Mouse (Mus musculus): ENCODE data around the gene Usp49. TPM values are rescaled to one million over a fixed set of nuclear protein-coding genes. Genes with fewer than 3 reads are reported as not detected.

Gene Usp49
- polyA plus RNA-seq, 1 experiment from 2014 or later = 4.0 TPM

DNA sequence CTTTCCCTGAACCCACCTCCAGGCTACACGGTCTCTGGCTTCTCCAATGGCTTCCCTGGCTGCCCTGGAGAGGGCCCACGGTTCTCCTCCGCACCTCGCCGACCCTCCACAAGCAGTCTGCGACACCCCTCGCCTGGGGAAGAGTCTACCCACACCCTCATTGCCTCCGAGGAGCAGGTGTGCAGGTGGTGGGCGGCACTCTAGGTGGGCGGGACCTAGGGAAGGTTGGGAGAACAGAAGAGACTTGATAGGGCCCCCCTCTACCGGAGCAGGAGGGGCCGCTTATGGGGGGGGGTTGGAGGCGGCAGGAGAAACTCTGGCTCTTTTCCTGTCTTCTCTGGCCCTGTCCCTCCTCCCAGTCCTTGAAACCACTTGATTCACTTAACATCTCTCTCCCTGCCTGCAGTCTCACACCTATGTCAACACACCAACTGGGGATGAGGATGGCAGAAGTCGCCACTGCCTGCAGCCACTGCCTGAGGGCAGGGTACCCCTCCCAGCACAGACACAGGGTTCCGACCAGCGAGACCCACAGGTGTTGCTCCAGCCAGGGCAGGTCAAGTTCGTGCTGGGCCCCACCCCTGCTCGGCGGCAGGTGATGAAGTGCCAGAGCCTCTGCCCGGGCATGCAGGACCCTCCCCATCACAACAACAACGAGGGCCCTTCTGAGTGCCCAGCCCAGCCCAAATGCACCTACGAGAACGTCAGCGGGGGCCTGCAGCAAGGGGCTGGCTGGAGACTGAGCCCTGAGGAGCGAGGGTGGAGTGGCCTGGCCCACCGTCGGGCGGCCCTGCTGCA lies 72.3 kb downstream of the Usp49 start:
- H3K36me3 ChIP-seq = peaks cover 52% of the 10 kb centered on the region

DNA sequence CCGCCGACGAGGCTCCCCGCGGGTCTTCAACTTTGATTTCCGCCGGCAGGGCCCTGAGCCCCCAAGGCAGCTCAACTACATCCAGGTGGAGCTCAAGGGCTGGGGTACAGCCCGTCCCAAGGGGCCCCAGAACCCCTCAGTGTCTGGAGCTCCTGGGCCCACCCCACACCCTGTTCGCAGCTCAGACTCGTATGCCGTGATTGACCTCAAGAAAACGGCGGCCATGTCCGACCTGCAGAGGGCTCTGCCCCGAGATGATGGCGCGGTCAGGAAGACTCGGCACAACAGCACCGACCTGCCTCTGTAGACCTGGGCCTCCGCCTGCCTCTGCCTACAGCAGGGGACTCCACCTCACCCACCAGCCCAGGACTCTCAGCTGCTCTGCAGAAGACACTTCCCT lies 73.1 kb downstream of the Usp49 start:
- Histone ChIP-seq H3K4me1 (peaks cover 17% of the 10 kb centered on the region), H3K9me3 (no peaks in the 10 kb centered on the region), H3K36me3 (peaks cover 48% of the 10 kb centered on the region), H3K4me2 (no peak overlapping the region), H3K27me3 (peaks cover 11% of the 10 kb centered on the region), H3K4me3 (no peak overlapping the region), H3K27ac (no peak overlapping the region), H3K9ac (no peak overlapping the region)
- WGBS = 35% methylated on average over 20 of the region's 20 CpGs
- no peak for ATAC-seq (ENCODE audit: insufficient number of reproducible peaks, low FRiP score, low TSS enrichment, low read depth)

More for the DNA sequence above, 72.3 kb downstream of the Usp49 start:
- H3K4me1 ChIP-seq = peaks cover 17% of the 10 kb centered on the region
- no peak overlapping the region for H3K27ac ChIP-seq
- WGBS = 34% methylated on average over 28 of the region's 28 CpGs
- no peaks in the 10 kb centered on the region for H3K9me3 ChIP-seq
- no peak overlapping the region for H3K4me3 ChIP-seq
- ATAC-seq (ENCODE audit: insufficient number of reproducible peaks, low FRiP score, low TSS enrichment, low read depth) = no peak
- no peak overlapping the region for H3K9ac ChIP-seq
- 0 out of 2 replicates have a peak overlapping the region, but pooled peaks have one; percentile 10 for H3K4me2 ChIP-seq
- peaks cover 11% of the 10 kb centered on the region for H3K27me3 ChIP-seq

GRCm38 (mm10) chr17:47704692-47705091 lies 74.2 kb downstream of the Usp49 start:
- no peak for ATAC-seq (ENCODE audit: insufficient number of reproducible peaks, low FRiP score, low TSS enrichment, low read depth)
- Histone ChIP-seq H3K4me2 (no peak overlapping the region), H3K36me3 (peaks cover 40% of the 10 kb centered on the region), H3K4me3 (no peak overlapping the region), H3K4me1 (peaks cover 17% of the 10 kb centered on the region), H3K27ac (no peak overlapping the region), H3K9me3 (no peaks in the 10 kb centered on the region), H3K9ac (no peak overlapping the region), H3K27me3 (peaks cover 11% of the 10 kb centered on the region)
- WGBS = 76% methylated on average over 4 of the region's 4 CpGs

- H3K4me2 ChIP-seq = no peak overlapping the region
- H3K27me3 ChIP-seq = peaks cover 11% of the 10 kb centered on the region
- no peak overlapping the region for H3K9ac ChIP-seq
- peaks cover 17% of the 10 kb centered on the region for H3K4me1 ChIP-seq
- H3K4me3 ChIP-seq = no peak overlapping the region
- 50% methylated on average over 1 of the region's 1 CpGs for WGBS
- H3K9me3 ChIP-seq = no peaks in the 10 kb centered on the region
- H3K36me3 ChIP-seq = peaks cover 28% of the 10 kb centered on the region
- no peak overlapping the region for H3K27ac ChIP-seq
- no peak for ATAC-seq (ENCODE audit: insufficient number of reproducible peaks, low FRiP score, low TSS enrichment, low read depth)
Measured at GRCm38 (mm10) chr17:47706196-47706595, 75.7 kb downstream of the Usp49 start.

GRCm38 (mm10) chr17:47707961-47708360 lies 77.5 kb downstream of the Usp49 start:
- Histone ChIP-seq H3K36me3 (peaks cover 11% of the 10 kb centered on the region), H3K27me3 (peaks cover 3% of the 10 kb centered on the region), H3K4me1 (peaks cover 9% of the 10 kb centered on the region), H3K9ac (no peak overlapping the region), H3K4me3 (no peak overlapping the region), H3K9me3 (no peaks in the 10 kb centered on the region), H3K4me2 (no peak overlapping the region), H3K27ac (no peak overlapping the region)
- ATAC-seq (ENCODE audit: insufficient number of reproducible peaks, low FRiP score, low TSS enrichment, low read depth) = no peak
- 83% methylated on average over 3 of the region's 3 CpGs for WGBS

DNA sequence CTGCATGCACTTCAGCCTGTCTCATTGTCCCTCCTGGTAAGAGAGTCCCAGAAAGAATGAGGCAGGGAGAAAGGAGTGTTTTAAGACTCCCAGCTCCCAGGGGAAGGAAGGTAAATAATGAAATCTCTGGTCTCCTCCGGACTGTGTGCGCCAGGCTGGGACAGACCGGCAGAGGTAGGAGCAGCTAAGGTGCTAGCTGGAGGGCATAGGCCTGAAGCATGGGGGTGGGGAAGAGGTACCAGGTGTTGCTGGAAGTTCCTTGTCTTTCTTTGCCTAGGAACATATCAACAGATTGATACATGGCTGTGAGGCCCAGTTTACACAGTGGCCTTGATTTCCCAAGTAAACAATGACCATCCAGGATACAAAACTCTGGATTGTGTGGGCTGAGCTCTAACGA lies 78.5 kb downstream of the Usp49 start:
- ATAC-seq (ENCODE audit: insufficient number of reproducible peaks, low FRiP score, low TSS enrichment, low read depth) = no peak
- no peaks in the 10 kb centered on the region for H3K27me3 ChIP-seq
- 74% methylated on average over 4 of the region's 4 CpGs for WGBS

GRCm38 (mm10) chr17:47710036-47710435 lies 79.5 kb downstream of the Usp49 start:
- H3K4me1 ChIP-seq = 0 out of 2 replicates have a peak, but pooled peaks cover 3% of the 10 kb centered on the region
- H3K4me2 ChIP-seq = no peak overlapping the region
- H3K27ac ChIP-seq = no peak overlapping the region
- 0 out of 2 replicates have a peak, but pooled peaks cover under 1% of the 10 kb centered on the region for H3K36me3 ChIP-seq
- H3K4me3 ChIP-seq = no peak overlapping the region
- no peak for ATAC-seq (ENCODE audit: insufficient number of reproducible peaks, low FRiP score, low TSS enrichment, low read depth)
- no peaks in the 10 kb centered on the region for H3K9me3 ChIP-seq
- WGBS = 65% methylated on average over 3 of the region's 3 CpGs
- no peak overlapping the region for H3K9ac ChIP-seq
- no peaks in the 10 kb centered on the region for H3K27me3 ChIP-seq

More for the DNA sequence above, 78.5 kb downstream of the Usp49 start:
- Histone ChIP-seq H3K4me3 (no peak overlapping the region), H3K4me2 (no peak overlapping the region), H3K9me3 (no peaks in the 10 kb centered on the region), H3K9ac (no peak overlapping the region), H3K4me1 (0 out of 2 replicates have a peak, but pooled peaks cover 3% of the 10 kb centered on the region), H3K36me3 (peaks cover 5% of the 10 kb centered on the region; the same call in 1 of the 2 replicates), H3K27ac (no peak overlapping the region)

- Histone ChIP-seq H3K9ac (no peak overlapping the region), H3K4me2 (no peak overlapping the region), H3K36me3 (no peaks in the 10 kb centered on the region), H3K4me1 (0 out of 2 replicates have a peak, but pooled peaks cover under 1% of the 10 kb centered on the region), H3K27ac (no peak overlapping the region), H3K9me3 (no peaks in the 10 kb centered on the region), H3K4me3 (no peak overlapping the region), H3K27me3 (no peaks in the 10 kb centered on the region)
- ATAC-seq (ENCODE audit: insufficient number of reproducible peaks, low FRiP score, low TSS enrichment, low read depth) = no peak
- WGBS = 59% methylated on average over 6 of the region's 6 CpGs
Measured at GRCm38 (mm10) chr17:47711883-47712282, 81.4 kb downstream of the Usp49 start.

GRCm38 (mm10) chr17:47712889-47713571 lies 82.5 kb downstream of the Usp49 start:
- Histone ChIP-seq H3K27ac (no peak overlapping the region), H3K4me3 (no peak overlapping the region), H3K9ac (no peak overlapping the region), H3K4me2 (no peak overlapping the region), H3K9me3 (no peaks in the 10 kb centered on the region), H3K27me3 (no peaks in the 10 kb centered on the region), H3K36me3 (no peaks in the 10 kb centered on the region), H3K4me1 (no peaks in the 10 kb centered on the region)
- 59% methylated on average over 9 of the region's 22 CpGs for WGBS
- no peak for ATAC-seq (ENCODE audit: insufficient number of reproducible peaks, low FRiP score, low TSS enrichment, low read depth)

DNA sequence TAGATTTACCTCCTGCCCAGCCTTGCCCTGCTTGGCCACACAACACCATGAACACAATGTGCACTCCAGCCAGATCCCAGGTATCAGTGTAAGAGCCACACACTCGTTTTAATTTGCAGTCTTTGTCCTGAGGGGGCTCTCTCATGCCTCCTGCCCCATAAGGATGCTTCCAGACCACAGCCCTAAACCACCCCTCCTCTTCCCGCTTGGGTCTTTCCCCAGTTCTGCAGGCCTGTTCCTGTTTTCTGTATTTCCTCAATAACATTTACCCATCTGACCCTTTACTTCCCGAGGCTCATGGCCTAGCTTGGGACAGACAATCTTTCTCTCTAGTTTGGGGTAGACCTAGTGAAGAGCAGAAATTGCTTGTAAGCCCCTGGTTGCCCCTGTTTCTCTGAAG lies 84.5 kb downstream of the Usp49 start:
- no peak for ATAC-seq (ENCODE audit: insufficient number of reproducible peaks, low FRiP score, low TSS enrichment, low read depth)
- WGBS = 52% methylated on average over 3 of the region's 3 CpGs

DNA sequence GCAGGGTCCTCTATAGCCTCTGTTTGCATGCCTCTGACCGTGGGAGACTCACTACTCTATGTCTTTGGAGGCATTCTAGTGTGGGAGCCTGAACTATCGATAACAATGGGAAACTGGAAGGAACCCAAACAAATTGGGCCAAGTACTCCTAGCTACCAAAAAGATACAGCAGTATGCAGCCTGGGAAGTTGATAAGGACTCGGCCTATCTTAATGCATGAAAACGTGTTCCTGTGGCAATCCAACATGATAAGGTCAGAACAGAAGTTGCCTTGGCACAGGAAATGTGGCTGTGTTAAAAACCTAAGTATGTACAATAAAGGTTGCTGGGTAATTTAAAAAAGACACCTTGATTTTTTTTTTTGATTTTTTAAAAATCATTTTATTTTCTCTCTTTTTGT lies 90.7 kb downstream of the Usp49 start:
- no peaks in the 10 kb centered on the region for H3K27me3 ChIP-seq
- WGBS = 85% methylated on average over 4 of the region's 4 CpGs
- H3K4me1 ChIP-seq = no peaks in the 10 kb centered on the region
- H3K4me3 ChIP-seq = no peak overlapping the region
- no peak overlapping the region for H3K4me2 ChIP-seq
- no peak for ATAC-seq (ENCODE audit: insufficient number of reproducible peaks, low FRiP score, low TSS enrichment, low read depth)
- H3K27ac ChIP-seq = no peak overlapping the region
- H3K9ac ChIP-seq = no peak overlapping the region
- no peaks in the 10 kb centered on the region for H3K9me3 ChIP-seq
- H3K36me3 ChIP-seq = no peaks in the 10 kb centered on the region

More for the DNA sequence above, 84.5 kb downstream of the Usp49 start:
- Histone ChIP-seq H3K36me3 (no peaks in the 10 kb centered on the region), H3K4me3 (no peak overlapping the region), H3K4me2 (no peak overlapping the region), H3K9me3 (no peaks in the 10 kb centered on the region), H3K4me1 (no peaks in the 10 kb centered on the region), H3K27me3 (no peaks in the 10 kb centered on the region), H3K9ac (no peak overlapping the region), H3K27ac (no peak overlapping the region)

- Histone ChIP-seq H3K4me3 (no peak within 1 kb of the TSS), H3K9me3 (no peaks in the 10 kb centered on the region), H3K4me1 (no peaks in the 10 kb centered on the region), H3K36me3 (no peaks in the 10 kb centered on the region), H3K4me2 (no peak within 1 kb of the TSS), H3K27me3 (no peaks in the 10 kb centered on the region), H3K9ac (no peak within 1 kb of the TSS), H3K27ac (no peak within 1 kb of the TSS)
- 70% methylated on average over 11 of the region's 11 CpGs for WGBS
- no peak for ATAC-seq (ENCODE audit: insufficient number of reproducible peaks, low FRiP score, low TSS enrichment, low read depth)
Measured at GRCm38 (mm10) chr17:47726566-47726965, 96.1 kb downstream of the Usp49 start, which contains the start of gene Pgc. Gene Pgc (plus strand): TSS chr17:47726842.

All from limb, embryonic 15.5 days (tissue).